Mouse (Mus musculus): Measurements from ENCODE around the gene Cdh23. TPM values are rescaled to one million over a fixed set of nuclear protein-coding genes. Genes with fewer than 3 reads are reported as not detected.

Cdh23 gene
- total RNA-seq, 2 experiments from 2014 or later, result 3.3 to 4.0 TPM

DNA sequence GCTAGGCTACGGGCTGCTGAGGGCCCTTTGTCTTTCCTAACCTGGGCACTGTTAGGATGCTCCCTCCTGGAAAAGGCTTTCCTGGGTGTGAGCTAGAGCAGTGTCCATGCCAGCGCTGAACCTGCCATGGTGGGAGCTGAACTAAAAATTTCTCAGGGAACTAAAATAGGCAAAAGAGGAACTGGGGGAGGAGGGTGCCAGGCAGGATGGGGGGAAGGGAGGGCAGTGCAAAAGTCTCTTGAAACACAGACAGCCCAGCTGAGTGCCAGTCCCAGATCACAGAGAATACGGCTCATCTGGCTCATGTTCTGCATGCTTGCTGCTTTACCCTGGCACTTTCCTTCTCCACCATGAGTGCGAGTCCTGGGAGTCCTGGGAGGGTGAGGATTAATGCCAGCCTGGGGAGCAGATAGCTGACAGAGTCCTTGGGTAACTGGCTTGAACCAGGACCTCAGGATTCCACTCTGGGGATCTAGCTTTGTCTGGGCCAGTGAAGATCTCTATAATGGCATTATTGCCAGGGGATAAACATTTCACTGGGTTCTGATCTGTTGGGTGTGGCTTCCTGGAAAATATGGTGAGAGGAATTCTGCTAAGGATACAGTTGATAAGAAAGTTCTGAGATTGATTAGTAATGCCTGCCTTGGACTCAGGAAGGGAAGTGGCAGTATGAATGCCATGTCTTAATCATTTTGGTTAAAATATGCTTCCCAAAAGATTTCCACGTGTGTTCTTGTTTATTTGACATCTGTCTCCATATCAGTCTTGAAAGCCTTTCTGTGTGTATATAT, 324.5 kb downstream of the Cdh23 start:
- DNase-seq (ENCODE audit: low spot score in 2 of 2), result no peak

DNA sequence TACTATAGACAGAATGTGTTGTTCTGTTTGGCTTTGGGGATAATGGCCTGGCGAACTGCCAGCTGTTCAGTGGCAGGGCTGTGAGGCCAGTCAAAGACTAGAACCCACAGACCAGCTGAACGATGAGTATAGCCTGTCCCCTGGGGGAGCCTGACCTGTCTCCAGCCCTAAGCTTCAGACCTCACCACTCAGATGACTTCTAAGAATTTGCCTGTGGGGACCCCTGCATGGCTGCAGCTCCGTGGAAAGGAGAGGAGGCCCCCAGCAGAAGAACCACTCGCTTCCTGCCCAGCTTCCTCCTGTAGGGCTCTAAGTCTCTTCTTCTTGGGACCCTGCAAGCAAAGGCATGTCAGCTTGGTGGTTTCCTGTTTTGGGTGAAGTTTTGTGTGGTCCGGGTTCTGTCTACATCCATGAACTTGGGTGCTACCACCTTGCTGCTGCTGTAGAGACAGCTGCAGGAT, 325.7 kb downstream of the Cdh23 start:
- no peak for DNase-seq (ENCODE audit: low spot score in 2 of 2)

DNA sequence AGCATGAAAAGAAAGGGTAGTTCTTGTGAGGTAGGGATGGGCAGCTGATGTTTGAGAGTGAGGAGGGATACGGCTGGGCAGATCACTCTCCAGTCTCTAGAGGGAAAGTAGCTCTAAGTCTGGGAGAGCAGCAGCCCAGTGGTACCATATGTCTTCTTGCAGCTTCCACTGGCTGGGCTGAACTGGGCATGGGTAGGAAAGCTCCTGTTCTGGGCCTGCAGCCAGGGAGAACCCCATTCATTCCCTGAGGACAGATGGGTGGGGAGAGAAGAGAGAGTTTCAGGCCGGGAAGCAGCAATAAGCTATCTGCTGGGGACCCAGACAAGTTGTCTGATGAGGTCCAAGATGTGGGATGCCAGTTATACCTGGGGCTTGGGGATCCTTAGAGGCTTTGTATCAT, 326.2 kb downstream of the Cdh23 start:
- DNase-seq (ENCODE audit: low spot score in 2 of 2), result peak; percentile 41 to 55

DNA sequence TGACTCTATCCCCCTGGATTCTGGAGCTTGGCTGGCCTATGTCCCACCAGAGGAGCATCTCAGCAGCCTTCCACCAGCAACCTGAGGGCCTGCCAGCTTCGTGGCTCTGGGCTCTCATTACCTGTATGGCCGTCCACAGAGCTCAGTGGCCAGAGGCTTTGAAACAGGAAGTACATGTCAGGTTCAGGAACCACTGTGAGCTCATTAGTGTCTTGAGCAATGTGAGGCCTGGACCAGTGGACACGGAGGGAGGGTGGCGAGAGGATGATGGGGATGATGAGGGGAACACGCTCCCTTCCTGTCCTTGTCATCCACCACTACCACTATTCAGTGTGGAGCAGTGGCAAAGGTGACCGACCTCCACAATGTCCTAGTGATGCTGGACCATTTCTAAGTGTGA, 326.9 kb downstream of the Cdh23 start:
- no peak for DNase-seq (ENCODE audit: low spot score in 2 of 2)

DNA sequence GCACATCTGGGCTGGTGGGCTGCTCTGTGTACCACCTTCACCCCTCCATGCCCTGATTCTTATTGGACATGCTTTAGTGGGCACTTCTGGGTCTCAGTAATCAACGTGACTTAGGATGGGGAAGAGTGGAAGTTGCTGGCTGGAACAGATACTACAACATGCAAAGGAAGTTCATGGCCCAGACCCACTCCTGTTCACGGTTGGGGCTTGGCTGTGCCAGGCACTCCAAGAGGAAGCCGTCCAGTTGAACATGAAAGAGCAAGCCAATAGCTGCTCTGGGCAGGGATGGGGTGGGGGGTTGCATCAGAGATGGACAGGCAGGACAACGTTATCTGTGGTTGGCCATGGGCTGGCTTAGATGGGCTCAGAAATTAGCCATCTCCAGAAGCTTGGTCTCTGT, 328.4 kb downstream of the Cdh23 start:
- DNase-seq (ENCODE audit: low spot score in 2 of 2), result no peak

DNA sequence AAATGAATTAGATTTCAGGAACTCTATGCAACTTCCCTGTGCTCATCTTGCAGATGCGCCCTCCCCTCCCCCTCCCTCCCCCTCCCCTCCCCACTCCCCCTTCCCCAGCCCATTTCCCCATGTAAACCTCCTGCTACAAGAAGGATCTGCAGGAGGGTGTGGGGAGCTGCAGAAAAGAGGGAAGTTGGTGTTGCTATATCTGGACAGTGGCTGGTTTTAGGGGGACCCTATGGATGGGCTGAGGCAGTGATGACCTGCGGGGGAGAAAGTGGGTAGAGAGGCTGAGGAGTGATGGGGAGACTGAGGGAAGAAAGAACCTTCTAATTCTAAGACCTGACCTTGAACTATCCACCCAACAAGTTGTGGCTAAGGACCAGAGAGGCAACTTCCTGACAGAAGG, 329.1 kb downstream of the Cdh23 start:
- no peak for DNase-seq (ENCODE audit: low spot score in 2 of 2)

DNA sequence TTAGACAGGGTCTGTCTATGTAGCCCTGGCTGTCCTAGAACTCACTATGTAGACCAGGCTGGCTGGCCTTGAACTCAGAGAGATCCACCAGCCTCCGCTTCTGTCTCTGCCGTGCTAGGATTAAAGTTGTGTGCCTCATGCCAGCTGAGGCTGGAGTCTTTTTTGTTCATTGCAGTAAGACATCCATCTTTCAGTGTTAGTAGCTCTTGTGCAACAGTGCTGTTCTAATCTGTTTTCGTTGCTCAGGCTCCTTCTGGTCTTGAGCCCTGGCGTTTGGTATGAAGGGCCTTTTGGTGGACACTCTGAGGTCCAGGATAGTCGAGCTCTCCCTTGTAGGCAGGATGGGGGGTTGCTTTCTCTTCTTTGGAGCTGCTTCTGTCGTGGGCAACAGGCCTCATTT, 332.9 kb downstream of the Cdh23 start:
- DNase-seq (ENCODE audit: low spot score in 2 of 2), result no peak

DNA sequence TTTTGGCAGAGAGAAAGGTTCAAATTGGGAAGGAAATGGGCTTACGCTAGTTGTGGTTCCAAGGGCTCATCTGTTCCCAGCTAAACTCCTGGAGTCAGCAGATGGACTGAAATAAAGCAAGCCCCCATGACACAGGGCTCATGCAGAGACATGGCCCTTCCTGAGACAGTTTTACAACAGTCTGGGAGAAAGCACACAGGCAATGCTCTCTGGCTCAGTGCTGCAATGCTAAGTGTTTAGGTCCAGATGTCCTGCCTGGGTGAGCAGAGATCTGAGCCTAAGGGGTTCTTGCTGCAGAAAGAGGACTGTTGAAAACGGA, 334.0 kb downstream of the Cdh23 start:
- peak in 1 of 2 experiments; percentile 36 for DNase-seq (ENCODE audit: low spot score in 2 of 2)

DNA sequence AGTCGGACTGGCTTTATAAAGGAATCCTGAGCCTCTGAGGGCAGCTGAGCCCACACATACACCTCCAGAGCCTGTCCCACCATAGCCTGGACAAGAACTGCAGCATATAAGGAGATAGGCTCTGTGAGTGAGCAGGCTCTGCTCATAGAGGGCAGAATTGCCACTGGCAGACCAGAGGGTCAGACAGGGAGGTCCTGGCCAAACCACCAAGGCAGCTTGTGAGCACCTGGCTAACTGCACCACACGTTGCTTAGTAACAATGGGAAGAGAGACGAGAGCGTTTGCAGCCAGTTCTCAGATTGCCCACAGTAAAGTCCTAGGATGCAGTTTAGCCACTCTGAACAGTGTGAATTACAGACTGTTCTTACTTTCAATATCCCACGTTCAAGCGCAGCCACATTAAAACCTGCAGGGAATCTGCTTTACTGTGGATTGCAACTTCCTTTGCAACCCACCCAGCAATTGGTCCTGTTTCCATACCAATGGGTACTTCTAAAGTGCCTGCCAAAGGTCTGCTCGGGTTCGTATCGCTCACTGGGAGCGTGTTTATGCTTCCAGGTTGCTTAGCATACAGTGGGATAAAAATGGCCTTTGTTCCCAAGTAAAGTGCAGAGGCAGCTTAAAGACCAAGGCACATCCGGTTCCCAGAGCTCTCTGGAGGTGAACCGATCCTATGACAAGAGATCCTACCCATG, 334.5 kb downstream of the Cdh23 start:
- no peak for DNase-seq (ENCODE audit: low spot score in 2 of 2)

DNA sequence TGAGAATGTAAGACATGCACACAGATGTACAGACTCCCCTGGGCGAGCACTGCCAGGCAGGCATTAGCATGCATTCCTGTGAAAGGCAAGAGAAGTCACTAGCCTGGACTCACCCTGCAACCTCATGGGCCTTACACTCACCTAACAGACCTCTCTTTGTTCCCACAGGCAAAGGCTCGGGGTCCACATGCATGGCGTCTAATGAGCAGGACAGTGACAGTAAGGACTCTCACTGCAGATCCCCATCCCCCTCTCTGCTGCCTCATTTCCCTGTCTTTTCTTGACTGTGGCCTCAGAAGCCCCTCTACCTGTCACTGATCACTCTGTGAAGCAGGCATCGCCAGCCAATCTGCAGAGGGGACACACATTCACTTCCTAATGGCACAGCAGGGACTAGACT, 337.5 kb downstream of the Cdh23 start:
- no peak for DNase-seq (ENCODE audit: low spot score in 2 of 2)

DNA sequence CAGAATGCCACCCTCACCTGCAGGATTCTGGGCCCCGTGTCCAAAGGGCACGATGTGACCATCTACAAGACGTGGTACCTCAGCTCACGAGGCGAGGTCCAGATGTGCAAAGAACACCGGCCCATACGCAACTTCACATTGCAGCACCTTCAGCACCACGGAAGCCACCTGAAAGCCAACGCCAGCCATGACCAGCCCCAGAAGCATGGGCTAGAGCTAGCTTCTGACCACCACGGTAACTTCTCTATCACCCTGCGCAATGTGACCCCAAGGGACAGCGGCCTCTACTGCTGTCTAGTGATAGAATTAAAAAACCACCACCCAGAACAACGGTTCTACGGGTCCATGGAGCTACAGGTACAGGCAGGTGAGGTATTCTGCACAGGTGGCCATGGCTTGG, 338.4 kb downstream of the Cdh23 start:
- no peak for DNase-seq (ENCODE audit: low spot score in 2 of 2)

DNA sequence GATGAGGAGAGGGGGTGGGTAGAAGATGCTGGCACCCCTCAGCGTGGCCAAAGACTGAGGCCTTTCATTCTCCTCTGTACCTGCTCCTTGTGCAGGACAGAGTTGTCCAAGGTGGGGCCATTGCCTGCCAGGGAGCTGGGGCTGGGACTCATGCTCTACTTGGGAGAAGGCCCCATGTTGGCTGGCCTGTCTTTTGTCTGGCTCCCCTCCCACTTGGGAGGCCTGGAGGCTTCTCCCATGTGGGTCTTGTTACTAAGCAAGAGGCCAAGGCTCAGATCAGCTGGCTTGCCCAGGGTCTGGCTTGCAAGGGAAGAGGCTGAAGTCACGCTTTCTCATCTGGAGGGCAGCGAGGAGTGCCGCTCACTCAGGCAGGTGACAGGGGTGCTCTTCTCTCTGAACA, 338.8 kb downstream of the Cdh23 start:
- no peak for DNase-seq (ENCODE audit: low spot score in 2 of 2)

DNA sequence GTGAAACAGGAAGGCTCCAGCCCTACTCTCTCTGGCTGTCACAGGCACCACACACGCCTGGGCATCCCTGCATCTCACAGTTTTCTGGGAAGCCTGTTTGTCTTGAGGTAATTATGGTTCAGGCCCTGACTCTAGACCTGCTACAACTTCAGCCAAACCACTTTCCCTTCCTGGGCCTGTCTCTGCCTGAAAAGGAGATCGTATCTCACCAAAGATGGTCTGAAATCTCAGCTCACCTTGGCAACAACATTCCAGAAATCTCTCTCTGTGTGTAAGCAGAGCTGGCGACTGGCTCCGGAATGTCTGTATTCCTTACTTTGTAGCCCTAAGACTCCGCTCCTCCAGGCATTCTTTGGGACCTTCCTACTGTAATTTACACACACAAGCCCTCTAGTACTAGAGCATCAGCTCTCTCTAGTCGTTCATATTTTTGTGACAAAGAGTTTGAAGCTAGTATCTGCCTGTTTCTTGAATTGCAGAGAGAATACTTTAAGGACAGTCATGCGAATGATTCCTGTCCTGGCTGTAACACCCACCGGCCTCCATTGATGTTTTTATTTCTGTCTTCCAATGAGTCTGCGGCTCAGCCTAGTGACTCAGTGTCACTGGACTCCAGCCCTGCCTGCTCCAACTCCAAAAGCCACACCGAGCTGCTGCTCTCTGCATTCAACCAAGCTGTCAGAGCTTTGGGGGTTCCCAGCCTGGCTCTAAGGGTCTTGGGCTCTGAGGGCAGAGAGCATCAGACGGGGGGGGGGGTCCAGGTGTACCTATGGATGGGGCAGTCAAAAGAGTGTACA, 341.2 kb downstream of the Cdh23 start:
- no peak for DNase-seq (ENCODE audit: low spot score in 2 of 2)

DNA sequence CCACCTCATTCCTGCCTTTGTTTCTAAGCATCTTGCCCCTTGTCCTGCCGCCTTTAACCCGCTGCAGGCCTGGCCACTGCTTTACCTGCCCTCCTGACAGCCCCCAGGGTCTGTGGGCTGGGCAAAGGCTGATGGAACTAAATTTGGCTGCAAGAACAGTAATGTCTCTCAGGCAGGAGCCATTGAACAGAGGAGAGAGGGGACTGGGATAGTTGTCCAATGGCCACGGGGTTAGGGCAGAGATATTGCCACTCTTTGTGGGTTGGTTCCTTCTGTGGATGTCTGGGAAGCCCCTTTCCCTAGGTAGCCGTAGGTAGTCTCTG, 342.3 kb downstream of the Cdh23 start:
- DNase-seq (ENCODE audit: low spot score in 2 of 2), result no peak

DNA sequence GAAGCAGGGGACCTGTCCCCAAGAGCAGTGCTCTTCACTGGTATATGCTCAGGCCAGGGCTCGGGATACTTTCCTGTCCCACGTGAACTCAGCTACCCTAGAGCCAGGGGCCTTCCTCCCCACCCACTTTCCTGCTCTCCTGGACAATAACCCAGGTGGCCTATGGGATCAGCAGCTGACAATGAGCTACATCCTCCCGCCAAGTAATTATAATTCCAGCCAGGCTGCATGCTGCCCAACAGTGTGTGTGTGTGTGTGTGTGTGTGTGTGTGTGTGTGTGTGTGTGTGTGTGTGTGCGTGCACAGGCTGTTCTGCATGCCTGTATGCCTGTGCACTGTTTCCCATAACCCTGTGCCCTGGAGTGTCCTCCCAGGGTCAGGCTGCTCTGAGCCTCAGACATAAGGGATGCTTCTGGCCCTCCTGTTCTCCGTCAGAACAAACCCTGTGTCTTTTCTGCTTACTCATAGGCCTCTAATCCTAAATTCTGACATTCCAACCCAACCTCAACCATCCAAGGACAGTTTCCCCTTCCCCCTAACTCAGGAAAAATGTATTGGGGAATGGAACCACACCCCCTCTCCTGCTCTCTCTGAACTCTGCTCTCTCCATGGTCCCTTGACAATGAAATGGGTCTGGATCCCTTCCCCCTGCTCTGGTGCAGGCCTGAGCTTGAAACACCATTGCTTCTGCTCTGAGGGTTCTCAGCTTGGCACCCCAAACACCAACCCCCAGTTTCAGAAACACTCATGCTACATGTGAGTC, 342.9 kb downstream of the Cdh23 start:
- no peak for DNase-seq (ENCODE audit: low spot score in 2 of 2)

DNA sequence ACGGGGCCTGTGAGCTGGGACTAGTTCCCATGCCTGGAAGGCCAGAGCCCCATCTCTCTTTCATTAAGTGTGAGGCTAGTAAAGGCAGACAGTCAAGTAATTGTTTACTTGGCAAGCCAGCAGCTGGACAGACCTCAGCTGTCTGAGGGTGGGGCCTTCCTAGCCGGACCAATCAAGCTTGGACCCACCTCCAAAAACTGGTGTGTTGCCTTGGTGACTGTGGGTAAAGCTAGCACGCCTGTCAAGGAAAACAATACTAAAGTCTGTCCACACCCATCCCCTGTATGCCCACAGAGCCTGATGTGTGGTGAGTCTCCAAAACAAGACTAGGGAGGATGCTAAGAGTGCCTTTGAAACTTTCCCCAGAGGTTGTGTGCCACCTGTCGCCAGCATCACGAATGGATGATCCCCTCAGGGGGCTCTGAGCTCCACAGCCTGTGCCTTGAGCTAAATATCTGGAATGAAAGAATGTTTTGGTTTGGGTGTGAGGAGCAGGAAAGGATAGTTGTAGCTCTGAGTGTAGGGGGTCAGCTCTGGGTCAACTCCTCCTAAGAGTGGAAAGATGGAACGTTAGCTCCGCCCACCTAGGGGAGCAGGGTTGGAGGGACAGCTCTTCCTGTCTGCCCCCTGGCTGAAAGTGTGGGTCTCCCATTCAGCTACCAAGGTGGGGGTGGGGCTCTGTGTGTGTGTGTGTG, 344.4 kb downstream of the Cdh23 start:
- no peak for DNase-seq (ENCODE audit: low spot score in 2 of 2)

DNA sequence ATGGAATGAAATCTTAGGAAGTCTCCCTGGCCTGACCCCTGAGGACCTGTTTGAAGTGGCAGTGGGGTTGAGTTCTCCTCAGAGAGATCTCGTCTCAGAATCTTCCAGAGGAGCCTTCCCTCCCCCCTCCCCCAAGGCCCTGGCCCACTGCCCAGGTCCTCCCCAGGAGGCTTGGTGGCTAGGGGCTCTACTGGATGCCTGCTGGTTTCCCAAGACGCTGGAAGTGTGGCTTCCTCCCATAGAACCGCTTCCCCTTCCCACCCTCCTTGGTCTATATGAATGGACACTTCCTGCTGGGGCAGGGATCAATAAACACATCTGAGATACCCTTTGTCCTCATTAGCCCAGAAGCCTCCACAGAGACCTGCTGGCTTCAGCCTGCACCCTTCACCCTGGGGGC, 345.0 kb downstream of the Cdh23 start:
- no peak for DNase-seq (ENCODE audit: low spot score in 2 of 2)

DNA sequence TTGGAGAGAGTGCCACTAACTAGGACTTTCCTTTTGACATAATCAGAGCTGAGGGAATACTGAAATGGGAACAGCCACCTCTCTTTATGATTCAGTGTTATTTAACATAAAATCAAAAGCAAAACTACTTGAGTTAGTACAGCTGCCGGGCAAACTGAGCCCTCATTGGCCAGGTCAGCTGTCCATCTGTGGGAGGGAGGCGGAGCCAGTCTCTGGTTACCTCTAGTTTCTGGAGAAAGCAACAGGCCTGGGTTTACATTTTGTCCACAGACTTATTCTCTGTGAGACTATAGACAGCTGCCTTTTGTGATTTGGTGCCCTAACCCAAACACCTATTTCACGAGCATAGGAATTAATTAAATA, 345.5 kb downstream of the Cdh23 start:
- no peak for DNase-seq (ENCODE audit: low spot score in 2 of 2)

DNA sequence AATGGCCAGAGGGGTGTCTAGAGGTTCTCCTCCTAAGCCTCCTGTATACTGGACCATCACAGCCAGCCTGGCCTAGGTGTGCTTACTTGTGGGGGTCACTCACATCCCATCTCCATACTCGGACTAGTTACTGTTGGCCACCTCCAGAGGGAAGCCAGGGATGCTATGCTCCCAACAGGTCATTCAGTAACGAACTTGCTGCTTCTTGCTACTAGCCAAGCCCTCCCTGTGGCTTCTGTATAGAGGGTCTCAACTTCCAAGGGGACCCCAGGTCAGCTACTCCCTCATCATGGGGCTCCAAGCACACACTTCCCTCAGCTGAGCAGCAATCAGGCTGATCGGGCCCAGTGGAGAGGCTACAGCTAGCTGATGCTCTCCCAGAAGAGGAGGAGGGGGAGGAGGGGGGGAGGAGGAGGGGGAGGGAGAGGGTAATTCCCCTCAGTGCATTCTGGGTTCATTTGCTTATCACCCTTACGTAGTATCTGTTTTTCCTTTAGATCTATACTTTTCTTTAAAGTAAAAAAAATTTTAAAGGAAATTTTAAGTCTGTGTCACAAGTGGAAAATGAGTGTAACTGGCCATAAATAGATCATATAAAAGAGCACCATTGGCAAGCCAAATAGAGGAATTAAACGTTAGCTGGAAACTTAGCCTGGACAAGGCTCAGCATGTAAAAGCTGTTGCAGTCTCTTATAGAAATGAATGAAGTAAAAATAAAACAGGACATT, 346.0 kb downstream of the Cdh23 start:
- no peak for DNase-seq (ENCODE audit: low spot score in 2 of 2)

DNA sequence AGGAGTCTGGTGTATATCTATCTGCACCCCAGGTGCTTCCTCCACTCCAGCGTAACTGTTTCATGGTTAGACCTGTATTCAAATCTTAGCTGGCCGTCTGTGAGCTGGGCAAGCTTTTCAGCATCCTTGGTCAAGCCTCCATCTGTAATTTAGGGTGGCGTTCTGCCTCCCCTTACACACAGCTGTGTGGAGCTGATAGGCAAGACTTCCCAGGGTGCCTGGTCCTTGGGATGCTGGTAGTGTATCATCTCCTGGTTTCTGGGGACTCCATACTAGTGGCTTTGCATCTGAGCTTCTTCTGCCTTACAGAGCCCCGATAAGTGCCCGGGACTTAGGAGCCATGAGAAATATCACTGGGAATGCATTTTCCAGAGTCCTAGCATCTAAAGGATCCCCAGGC, 346.6 kb downstream of the Cdh23 start:
- no peak for DNase-seq (ENCODE audit: low spot score in 2 of 2)
